Mouse (Mus musculus): ENCODE measurements around the gene Slc25a27. TPM values are rescaled to one million over a fixed set of nuclear protein-coding genes. Genes with fewer than 3 reads are reported as not detected.

Gene Slc25a27
- polyA plus RNA-seq, 1 experiment from 2014 or later = 16.0 TPM

GRCm38 (mm10) chr17:43649641-43650436 is 17.2 kb downstream of the Slc25a27 start:
- peaks cover 21% of the 10 kb centered on the region; the same call in 1 of the 2 replicates for H3K36me3 ChIP-seq (ENCODE audit: insufficient read depth)
- DNase-seq (peak; percentile 34), ATAC-seq (ENCODE audit: insufficient read depth) (no peak)
- no peaks in the 10 kb centered on the region for H3K9me3 ChIP-seq (ENCODE audit: low read depth, low read length)
- peak; percentile 59 for TF ChIP-seq CTCF (IDR thresholded peaks at IDR 0.05; ENCODE audit: low read depth)
- H3K27me3 ChIP-seq (ENCODE audit: insufficient read depth, low read length) = no peaks in the 10 kb centered on the region
- WGBS = 82% methylated on average over 10 of the region's 10 CpGs
- H3K4me1 ChIP-seq (ENCODE audit: insufficient read depth) = no peaks in the 10 kb centered on the region
- no peak overlapping the region for H3K4me3 ChIP-seq (ENCODE audit: low read depth, low read length)
- no peak overlapping the region for H3K27ac ChIP-seq (ENCODE audit: low read depth)
- H3K4me2 ChIP-seq = no peak overlapping the region
- H3K9ac ChIP-seq = no peak overlapping the region

GRCm38 (mm10) chr17:43646925-43647324 is 20.1 kb downstream of the Slc25a27 start:
- H3K4me1 ChIP-seq (ENCODE audit: insufficient read depth) = no peaks in the 10 kb centered on the region
- H3K27me3 ChIP-seq (ENCODE audit: insufficient read depth, low read length) = no peaks in the 10 kb centered on the region
- no peak overlapping the region for H3K27ac ChIP-seq (ENCODE audit: low read depth)
- TF ChIP-seq CTCF (IDR thresholded peaks at IDR 0.05; ENCODE audit: low read depth) = no peak
- no peaks in the 10 kb centered on the region for H3K9me3 ChIP-seq (ENCODE audit: low read depth, low read length)
- DNase-seq = no peak
- H3K4me3 ChIP-seq (ENCODE audit: low read depth, low read length) = no peak overlapping the region
- no peak overlapping the region for H3K4me2 ChIP-seq
- no peak for ATAC-seq (ENCODE audit: insufficient read depth)
- WGBS = 58% methylated on average over 5 of the region's 5 CpGs
- H3K9ac ChIP-seq = no peak overlapping the region
- peaks cover 15% of the 10 kb centered on the region; the same call in 1 of the 2 replicates for H3K36me3 ChIP-seq (ENCODE audit: insufficient read depth)

- Histone ChIP-seq H3K4me3 (ENCODE audit: low read depth, low read length) (no peak overlapping the region), H3K4me1 (ENCODE audit: insufficient read depth) (no peaks in the 10 kb centered on the region), H3K9me3 (ENCODE audit: low read depth, low read length) (no peaks in the 10 kb centered on the region), H3K27ac (ENCODE audit: low read depth) (no peak overlapping the region), H3K27me3 (ENCODE audit: insufficient read depth, low read length) (no peaks in the 10 kb centered on the region), H3K4me2 (no peak overlapping the region), H3K36me3 (ENCODE audit: insufficient read depth) (0 out of 2 replicates have a peak, but pooled peaks cover 10% of the 10 kb centered on the region), H3K9ac (no peak overlapping the region)
- 90% methylated on average over 3 of the region's 3 CpGs for WGBS
- DNase-seq (no peak), ATAC-seq (ENCODE audit: insufficient read depth) (no peak)
- no peak for TF ChIP-seq CTCF (IDR thresholded peaks at IDR 0.05; ENCODE audit: low read depth)
Measured at GRCm38 (mm10) chr17:43645136-43645535, 21.9 kb downstream of the Slc25a27 start.

GRCm38 (mm10) chr17:43644375-43644774 is 22.6 kb downstream of the Slc25a27 start:
- WGBS = 42% methylated on average over 7 of the region's 7 CpGs
- Histone ChIP-seq H3K36me3 (ENCODE audit: insufficient read depth) (0 out of 2 replicates have a peak, but pooled peaks cover 10% of the 10 kb centered on the region), H3K27me3 (ENCODE audit: insufficient read depth, low read length) (no peaks in the 10 kb centered on the region), H3K4me2 (no peak overlapping the region), H3K9me3 (ENCODE audit: low read depth, low read length) (no peaks in the 10 kb centered on the region), H3K9ac (no peak overlapping the region), H3K4me3 (ENCODE audit: low read depth, low read length) (no peak overlapping the region), H3K27ac (ENCODE audit: low read depth) (no peak overlapping the region), H3K4me1 (ENCODE audit: insufficient read depth) (no peaks in the 10 kb centered on the region)
- peak; percentile 76 for DNase-seq
- ATAC-seq (ENCODE audit: insufficient read depth) = peak; percentile 82
- TF ChIP-seq CTCF (IDR thresholded peaks at IDR 0.05; ENCODE audit: low read depth) = no peak

- H3K36me3 ChIP-seq (ENCODE audit: insufficient read depth) = 0 out of 2 replicates have a peak, but pooled peaks cover 10% of the 10 kb centered on the region
- no peak overlapping the region for H3K4me2 ChIP-seq
- ATAC-seq (ENCODE audit: insufficient read depth) = no peak
- H3K9ac ChIP-seq = no peak overlapping the region
- no peaks in the 10 kb centered on the region for H3K4me1 ChIP-seq (ENCODE audit: insufficient read depth)
- no peak for TF ChIP-seq CTCF (IDR thresholded peaks at IDR 0.05; ENCODE audit: low read depth)
- H3K27ac ChIP-seq (ENCODE audit: low read depth) = no peak overlapping the region
- 67% methylated on average over 7 of the region's 7 CpGs for WGBS
- DNase-seq = no peak
- no peaks in the 10 kb centered on the region for H3K9me3 ChIP-seq (ENCODE audit: low read depth, low read length)
- no peaks in the 10 kb centered on the region for H3K27me3 ChIP-seq (ENCODE audit: insufficient read depth, low read length)
- no peak overlapping the region for H3K4me3 ChIP-seq (ENCODE audit: low read depth, low read length)
Measured at GRCm38 (mm10) chr17:43643191-43643590, 23.8 kb downstream of the Slc25a27 start.

- DNase-seq = no peak
- H3K36me3 ChIP-seq (ENCODE audit: insufficient read depth) = no peaks in the 10 kb centered on the region
Measured at GRCm38 (mm10) chr17:43640825-43641224, 26.2 kb downstream of the Slc25a27 start.

GRCm38 (mm10) chr17:43637146-43637545 is 29.9 kb downstream of the Slc25a27 start:
- no peak for DNase-seq
- H3K4me1 ChIP-seq (ENCODE audit: insufficient read depth) = no peaks in the 10 kb centered on the region
- no peaks in the 10 kb centered on the region for H3K27me3 ChIP-seq (ENCODE audit: insufficient read depth, low read length)
- H3K36me3 ChIP-seq (ENCODE audit: insufficient read depth) = no peaks in the 10 kb centered on the region
- no peak overlapping the region for H3K4me3 ChIP-seq (ENCODE audit: low read depth, low read length)
- H3K9me3 ChIP-seq (ENCODE audit: low read depth, low read length) = no peaks in the 10 kb centered on the region
- H3K27ac ChIP-seq (ENCODE audit: low read depth) = no peak overlapping the region
- no peak for ATAC-seq (ENCODE audit: insufficient read depth)
- no peak for TF ChIP-seq CTCF (IDR thresholded peaks at IDR 0.05; ENCODE audit: low read depth)
- no peak overlapping the region for H3K4me2 ChIP-seq
- 90% methylated on average over 4 of the region's 4 CpGs for WGBS
- H3K9ac ChIP-seq = no peak overlapping the region

More at GRCm38 (mm10) chr17:43640825-43641224, 26.2 kb downstream of the Slc25a27 start:
- peak; percentile 14; the same call in 1 of the 2 replicates for TF ChIP-seq CTCF (IDR thresholded peaks at IDR 0.05; ENCODE audit: low read depth)
- no peaks in the 10 kb centered on the region for H3K4me1 ChIP-seq (ENCODE audit: insufficient read depth)
- no peaks in the 10 kb centered on the region for H3K27me3 ChIP-seq (ENCODE audit: insufficient read depth, low read length)
- 89% methylated on average over 1 of the region's 1 CpGs for WGBS
- no peaks in the 10 kb centered on the region for H3K9me3 ChIP-seq (ENCODE audit: low read depth, low read length)
- H3K4me3 ChIP-seq (ENCODE audit: low read depth, low read length) = no peak overlapping the region
- ATAC-seq (ENCODE audit: insufficient read depth) = no peak
- no peak overlapping the region for H3K4me2 ChIP-seq
- no peak overlapping the region for H3K9ac ChIP-seq
- H3K27ac ChIP-seq (ENCODE audit: low read depth) = no peak overlapping the region
